Mouse (Mus musculus) heart, embryonic 14.5 days (tissue): ENCODE measurements at regions not wholly inside any gene's neighbourhood (a gene's known extent, or its start where the extent isn't known, plus 50 kb on each side); places are given as distances from the start of the nearest gene placed in this dataset.

Experiments
- ATAC-seq: fragments of 200-750 bp; cut with Nextera tagmentation; 2 replicates; pipeline ENCODE4 v1.8.0; 2017; ENCODE audit warnings: low read depth, moderate TSS enrichment; ENCODE audit not compliant: insufficient number of reproducible peaks, insufficient read depth, low FRiP score
- H3K27ac ChIP-seq, 2 experiments: fragments of 200-500 bp in 1 of 2; fragments of 300-500 bp in 1 of 2; sonication (generic) in 1 of 2; replicated peaks in 1 of 2; 2 replicates each; pipeline ENCODE4 v1.5.1; 2012 to 2014; ENCODE audit warnings: low read depth in 2 of 2, low read length in 2 of 2, control low read depth in 1 of 2, mild to moderate bottlenecking in 1 of 2, mixed read lengths in 1 of 2; ENCODE audit not compliant: control insufficient read depth in 1 of 2, insufficient read depth in 1 of 2
- H3K27me3 ChIP-seq: fragments of 300-500 bp; sonication (generic); 2 replicates; pipeline ENCODE4 v1.6.1; 2014; ENCODE audit warnings: mild to moderate bottlenecking, low read length, control low read depth; ENCODE audit not compliant: control insufficient read depth, insufficient read depth
- H3K36me3 ChIP-seq: fragments of 300-500 bp; sonication (generic); 2 replicates; pipeline ENCODE4 v1.6.1; 2014; ENCODE audit warnings: mild to moderate bottlenecking, control low read depth, low read length, mixed read lengths; ENCODE audit not compliant: control insufficient read depth, insufficient read depth
- H3K4me1 ChIP-seq, 2 experiments: fragments of 200-500 bp in 1 of 2; fragments of 300-500 bp in 1 of 2; sonication (generic) in 1 of 2; 2 replicates each; pipeline ENCODE4 v1.6.1; 2012 to 2014; ENCODE audit warnings: low read length in 2 of 2, control low read depth in 1 of 2, mixed read lengths in 1 of 2; ENCODE audit not compliant: control insufficient read depth in 2 of 2, insufficient read depth in 2 of 2
- H3K4me2 ChIP-seq: fragments of 300-500 bp; sonication (generic); 2 replicates; pipeline ENCODE4 v1.6.1; 2014; ENCODE audit warnings: mild to moderate bottlenecking, low read length
- H3K4me3 ChIP-seq, 2 experiments: fragments of 200-500 bp in 1 of 2; fragments of 300-500 bp in 1 of 2; sonication (generic) in 1 of 2; 2 replicates each; pipeline ENCODE4 v1.5.1; 2012 to 2014; ENCODE audit warnings: low read length in 2 of 2, mild to moderate bottlenecking in 2 of 2, control low read depth in 1 of 2, low read depth in 1 of 2, moderate library complexity in 1 of 2; ENCODE audit not compliant: control insufficient read depth in 1 of 2, insufficient read depth in 1 of 2
- H3K9ac ChIP-seq: fragments of 300-500 bp; sonication (generic); 2 replicates; pipeline ENCODE4 v1.6.1; 2014; ENCODE audit warnings: mild to moderate bottlenecking, low read length
- H3K9me3 ChIP-seq: fragments of 300-500 bp; sonication (generic); 2 replicates; pipeline ENCODE4 v1.6.1; 2016; ENCODE audit warnings: low read length, control low read depth; ENCODE audit not compliant: control insufficient read depth
- WGBS: fragments of 180-500 bp; shearing (Covaris S2); extraction: QIAGEN DNeasy Blood & Tissue Kit; methylation state at CpG from one replicate; pipeline ENCODE4 v1.1.7; 2014; 5-methylcytosine and 5-hydroxymethylcytosine counted together

- WGBS: 40% methylated on average over 7 of the region's 7 CpGs
- ATAC-seq: no peak
- H3K4me1 ChIP-seq: no peaks in the 10 kb centered on the region
These were observed 113.7 kb upstream of the Thy1 start for GRCm38 (mm10) chr9:43929312-43930036.

GRCm38 (mm10) chr9:43930037-43930404 is 113.2 kb upstream of the Thy1 start:
- Histone ChIP-seq H3K4me1 (no peaks in the 10 kb centered on the region), H3K27me3 (peaks cover 17% of the 10 kb centered on the region), H3K4me3 (no peak overlapping the region), H3K36me3 (no peaks in the 10 kb centered on the region), H3K4me2 (no peak overlapping the region), H3K9ac (no peak overlapping the region), H3K27ac (no peak overlapping the region), H3K9me3 (0 out of 2 replicates have a peak, but pooled peaks cover 2% of the 10 kb centered on the region)
- ATAC-seq: no peak

More at GRCm38 (mm10) chr9:43929312-43930036, 113.7 kb upstream of the Thy1 start:
- no peak overlapping the region for H3K9ac ChIP-seq
- H3K27ac ChIP-seq: no peak overlapping the region
- H3K27me3 ChIP-seq: peaks cover 16% of the 10 kb centered on the region
- no peak overlapping the region for H3K4me2 ChIP-seq
- H3K4me3 ChIP-seq: no peak overlapping the region
- 0 out of 2 replicates have a peak, but pooled peaks cover 2% of the 10 kb centered on the region for H3K9me3 ChIP-seq
- H3K36me3 ChIP-seq: no peaks in the 10 kb centered on the region

DNA sequence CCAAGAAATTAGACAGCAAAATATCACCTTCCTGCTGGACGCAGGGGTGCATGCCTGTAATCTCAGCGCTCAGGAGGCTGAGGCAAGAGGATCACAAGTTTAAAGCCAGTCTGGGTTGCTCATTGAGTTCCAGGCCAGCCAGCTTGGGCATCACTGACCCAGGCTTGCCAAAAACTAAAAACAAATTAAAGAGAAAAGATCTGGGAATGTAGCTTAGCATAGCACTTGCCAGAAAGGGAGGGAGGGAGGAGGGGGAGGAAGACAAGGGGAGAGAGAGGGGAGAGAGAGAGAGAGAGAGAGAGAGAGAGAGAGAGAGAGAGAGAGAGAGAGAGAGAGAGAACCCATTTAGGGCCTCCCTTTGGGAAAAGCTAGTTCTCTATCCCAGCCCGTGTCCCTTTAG is 112.7 kb upstream of the Thy1 start:
- Histone ChIP-seq H3K4me3 (no peak overlapping the region), H3K9ac (no peak overlapping the region), H3K27ac (no peak overlapping the region), H3K36me3 (no peaks in the 10 kb centered on the region), H3K4me1 (no peaks in the 10 kb centered on the region), H3K27me3 (peaks cover 17% of the 10 kb centered on the region), H3K9me3 (0 out of 2 replicates have a peak, but pooled peaks cover 2% of the 10 kb centered on the region), H3K4me2 (no peak overlapping the region)
- WGBS: 56% methylated on average over 3 of the region's 3 CpGs
- ATAC-seq: no peak

- Histone ChIP-seq H3K4me1 (no peaks in the 10 kb centered on the region), H3K4me3 (no peak overlapping the region), H3K9me3 (no peaks in the 10 kb centered on the region), H3K36me3 (no peaks in the 10 kb centered on the region), H3K4me2 (no peak overlapping the region), H3K27me3 (peaks cover 16% of the 10 kb centered on the region), H3K27ac (no peak overlapping the region), H3K9ac (no peak overlapping the region)
- ATAC-seq: no peak
- WGBS: 34% methylated on average over 18 of the region's 18 CpGs
These were observed 109.0 kb upstream of the Thy1 start for GRCm38 (mm10) chr9:43934012-43934690.

DNA sequence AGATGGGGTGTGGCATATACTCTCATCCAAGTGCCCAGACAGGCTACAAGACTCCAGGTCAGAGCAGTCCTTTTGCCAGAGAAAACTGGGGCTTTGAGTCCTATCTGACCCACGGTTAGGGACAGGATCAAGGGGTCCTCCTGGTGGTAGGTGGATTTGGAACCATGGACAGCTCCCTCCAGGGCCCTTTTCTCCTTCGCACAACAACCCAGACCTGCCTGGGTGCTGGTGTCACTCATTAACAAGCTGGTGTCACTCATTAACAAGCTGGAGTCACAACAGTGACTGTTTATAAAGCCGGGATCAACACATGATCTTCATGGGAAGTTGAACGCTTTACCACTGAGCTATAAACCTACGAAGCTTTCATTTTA is 108.5 kb upstream of the Thy1 start:
- ATAC-seq: no peak
- Histone ChIP-seq H3K4me2 (no peak overlapping the region), H3K27ac (no peak overlapping the region), H3K4me3 (no peak overlapping the region), H3K4me1 (no peaks in the 10 kb centered on the region), H3K9ac (no peak overlapping the region), H3K9me3 (no peaks in the 10 kb centered on the region), H3K27me3 (peaks cover 12% of the 10 kb centered on the region), H3K36me3 (no peaks in the 10 kb centered on the region)
- WGBS: 16% methylated on average over 5 of the region's 5 CpGs

DNA sequence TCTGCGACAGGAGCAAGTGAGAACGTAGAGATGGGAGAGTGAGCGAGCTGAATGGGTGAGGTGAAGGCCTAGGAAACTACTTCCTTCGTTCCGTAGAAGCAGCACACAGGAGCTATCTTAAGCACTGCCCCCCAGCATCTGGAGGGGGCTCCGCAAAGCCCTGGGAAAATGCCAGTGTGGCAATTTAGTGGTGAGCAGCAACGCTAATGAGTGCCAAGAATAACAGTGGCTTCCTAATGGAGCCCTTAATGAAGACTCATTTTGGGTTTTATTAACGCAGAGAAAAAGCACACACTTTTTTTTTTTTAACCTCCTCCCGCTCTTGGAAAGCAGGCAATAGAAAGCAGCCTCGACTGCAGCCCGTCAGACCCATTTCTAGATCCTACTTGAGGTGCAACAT is 103.8 kb upstream of the Thy1 start:
- Histone ChIP-seq H3K4me3 (no peak overlapping the region), H3K9me3 (no peaks in the 10 kb centered on the region), H3K27me3 (peaks cover 3% of the 10 kb centered on the region; the same call in 1 of the 2 replicates), H3K4me2 (no peak overlapping the region), H3K4me1 (peaks cover 9 to 10% of the 10 kb centered on the region in 2 experiments; a peak in 3 of 4 replicates), H3K36me3 (no peaks in the 10 kb centered on the region), H3K27ac (no peak overlapping the region), H3K9ac (no peak overlapping the region)
- WGBS: 64% methylated on average over 11 of the region's 11 CpGs
- no peak for ATAC-seq

GRCm38 (mm10) chr9:43942147-43942546 is 101.0 kb upstream of the Thy1 start:
- H3K27me3 ChIP-seq: no peaks in the 10 kb centered on the region
- no peak overlapping the region for H3K4me3 ChIP-seq
- peaks cover 27 to 29% of the 10 kb centered on the region in 2 experiments for H3K4me1 ChIP-seq
- H3K36me3 ChIP-seq: no peaks in the 10 kb centered on the region
- H3K9ac ChIP-seq: no peak overlapping the region
- ATAC-seq: no peak
- H3K4me2 ChIP-seq: no peak overlapping the region
- 75% methylated on average over 5 of the region's 5 CpGs for WGBS
- no peaks in the 10 kb centered on the region for H3K9me3 ChIP-seq
- H3K27ac ChIP-seq: no peak overlapping the region
